Mouse (Mus musculus) ovary, postnatal 36 days (tissue): Measurements from ENCODE around the gene Uvrag.

ENCODE experiments used
- DNase-seq: peaks from one replicate; pipeline ENCODE4 v3.0.0; 2022; ENCODE audit warnings: low spot score, mixed read lengths

Gene Uvrag

GRCm38 (mm10) chr7:98843649-98844048 lies 297.3 kb downstream of the Uvrag start:
- DNase-seq: no peak

- no peak for DNase-seq
Observed at GRCm38 (mm10) chr7:98842997-98843396, 297.9 kb downstream of the Uvrag start.

GRCm38 (mm10) chr7:98841802-98842201 lies 299.1 kb downstream of the Uvrag start:
- DNase-seq: no peak

GRCm38 (mm10) chr7:98840771-98841170 lies 300.2 kb downstream of the Uvrag start:
- no peak for DNase-seq

GRCm38 (mm10) chr7:98839312-98839711 lies 301.6 kb downstream of the Uvrag start:
- DNase-seq: no peak

- DNase-seq: peak; percentile 73
Observed at GRCm38 (mm10) chr7:98838729-98839141, 302.2 kb downstream of the Uvrag start.

- peak; percentile 85 for DNase-seq
Observed at GRCm38 (mm10) chr7:98837901-98838300, 303.0 kb downstream of the Uvrag start.

GRCm38 (mm10) chr7:98836646-98837045 lies 304.3 kb downstream of the Uvrag start:
- DNase-seq: peak; percentile 63

GRCm38 (mm10) chr7:98835519-98836441 lies 305.2 kb downstream of the Uvrag start:
- DNase-seq: no peak
